Mouse (Mus musculus) induced T-regulatory cell, adult 2 months (primary cell): ENCODE measurements around the gene Nmi.

Source experiments
- DNase-seq: peaks from one replicate; pipeline ENCODE4 v3.0.0-alpha.2; 2012; ENCODE audit warnings: low read depth

The Nmi gene

GRCm38 (mm10) chr2:51941832-51942231, 31.5 kb downstream of the Nmi start:
- no peak for DNase-seq

GRCm38 (mm10) chr2:51938750-51939149, 34.5 kb downstream of the Nmi start:
- no peak for DNase-seq

- DNase-seq, result no peak
These were observed 36.3 kb downstream of the Nmi start for GRCm38 (mm10) chr2:51937004-51937403.

GRCm38 (mm10) chr2:51936585-51936984, 36.7 kb downstream of the Nmi start:
- no peak for DNase-seq

GRCm38 (mm10) chr2:51935921-51936320, 37.4 kb downstream of the Nmi start:
- DNase-seq, result peak; percentile 66

GRCm38 (mm10) chr2:51934574-51935334, 38.5 kb downstream of the Nmi start, which contains the start of gene Rbm43:
Rbm43 (minus strand) TSS chr2:51935163.
- peak; percentile 94 for DNase-seq

- peak; percentile 64 for DNase-seq
These were observed 39.8 kb downstream of the Nmi start for GRCm38 (mm10) chr2:51933341-51934134.

- DNase-seq, result no peak
These were observed 42.1 kb downstream of the Nmi start for GRCm38 (mm10) chr2:51931241-51931640.

- DNase-seq, result peak; percentile 73
These were observed 58.2 kb downstream of the Nmi start for GRCm38 (mm10) chr2:51914944-51915680.

- no peak for DNase-seq
These were observed 58.8 kb downstream of the Nmi start for GRCm38 (mm10) chr2:51914532-51914931.

- no peak for DNase-seq
These were observed 60.6 kb downstream of the Nmi start for GRCm38 (mm10) chr2:51912740-51913139.

- no peak for DNase-seq
These were observed 61.4 kb downstream of the Nmi start for GRCm38 (mm10) chr2:51911864-51912263.

- DNase-seq, result no peak
These were observed 65.7 kb downstream of the Nmi start for GRCm38 (mm10) chr2:51907538-51908110.

GRCm38 (mm10) chr2:51905637-51906036, 67.7 kb downstream of the Nmi start:
- DNase-seq, result no peak
